Mouse (Mus musculus): ENCODE measurements at regions not wholly inside any gene's neighbourhood (a gene's known extent, or its start where the extent isn't known, plus 50 kb on each side); places are given as distances from the start of the nearest gene placed in this dataset.

- H3K36me3 ChIP-seq (replicated peaks in 1 of 2; ENCODE audit: control insufficient read depth in 1 of 2, insufficient read depth in 1 of 2, low read length in 1 of 2), result no peaks in the 10 kb centered on the region
- H3K9me3 ChIP-seq (replicated peaks; ENCODE audit: low read length), result no peaks in the 10 kb centered on the region
- H3K9ac ChIP-seq (ENCODE audit: insufficient read depth, low read depth), result no peak overlapping the region
- no peak overlapping the region for H3K4me3 ChIP-seq (replicated peaks in 1 of 3; ENCODE audit: low read depth in 2 of 3, low read length in 2 of 3, poor library complexity in 1 of 3)
- TF ChIP-seq JUND (conservative IDR thresholded peaks at IDR 0.05; ENCODE audit: low read depth, low read length), result no peak
- no peak for TF ChIP-seq USF2 (conservative IDR thresholded peaks at IDR 0.05; ENCODE audit: low read depth, low read length)
- TF ChIP-seq CTCF (conservative IDR thresholded peaks at IDR 0.05 in 1 of 2, IDR thresholded peaks at IDR 0.05 in 1 of 2; ENCODE audit: low read depth in 2 of 2, low read length in 2 of 2), result no peak
- TF ChIP-seq MYC (IDR thresholded peaks at IDR 0.05; ENCODE audit: low read depth, low read length), result no peak
- no peak for TF ChIP-seq UBTF (IDR thresholded peaks at IDR 0.05; ENCODE audit: low read depth, low read length)
- TF ChIP-seq MAX (IDR thresholded peaks at IDR 0.05; ENCODE audit: low read length), result no peak
- TF ChIP-seq JUN (IDR thresholded peaks at IDR 0.05; ENCODE audit: insufficient read depth, low read depth, low read length), result no peak
- no peak for TF ChIP-seq KAT2A (IDR thresholded peaks at IDR 0.05; ENCODE audit: insufficient replicate concordance, low read length)
- no peak for TF ChIP-seq ZC3H11A (IDR thresholded peaks at IDR 0.05; ENCODE audit: low read depth, low read length)
- TF ChIP-seq RAD21 (IDR thresholded peaks at IDR 0.05; ENCODE audit: low read depth, low read length), result no peak
- no peak for TF ChIP-seq MXI1 (IDR thresholded peaks at IDR 0.05; ENCODE audit: low read depth, low read length)
- TF ChIP-seq USF1 (IDR thresholded peaks at IDR 0.05; ENCODE audit: low read depth, low read length), result no peak
- TF ChIP-seq IRF4 (IDR thresholded peaks at IDR 0.05; ENCODE audit: low read depth, low read length), result no peak
- TF ChIP-seq SMC3 (IDR thresholded peaks at IDR 0.05; ENCODE audit: low read depth, low read length), result no peak
- TF ChIP-seq E2F4 (IDR thresholded peaks at IDR 0.05; ENCODE audit: insufficient replicate concordance, low read depth, low read length), result no peak
- TF ChIP-seq NELFE (IDR thresholded peaks at IDR 0.05; ENCODE audit: low read depth, low read length), result no peak
- TF ChIP-seq ELF1 (IDR thresholded peaks at IDR 0.05; ENCODE audit: low read depth, low read length), result no peak
- no peak for TF ChIP-seq SIN3A (IDR thresholded peaks at IDR 0.05; ENCODE audit: low read length)
- no peak for TF ChIP-seq ZKSCAN1 (IDR thresholded peaks at IDR 0.05; ENCODE audit: borderline replicate concordance, low read depth, low read length)
- TF ChIP-seq PAX5 (IDR thresholded peaks at IDR 0.05; ENCODE audit: low read length), result no peak
- no peak for DNase-seq (ENCODE audit: extremely low read depth)
- H3K4me2 ChIP-seq (ENCODE audit: insufficient read depth, low read depth, poor library complexity, severe bottlenecking), result no peak overlapping the region
- in situ Hi-C loops (cut with MboI; ENCODE audit: low pct_ligation_motif_present, low pct_unique_long_range_greater_than_20kb, low sequenced_read_pairs), result loop anchor here (10.0 to 25.0 kb wide), 2 partner anchors 184 to 487 kb away; no protein-coding TSS in a partner anchor
- H3K79me2 ChIP-seq (replicated peaks; ENCODE audit: control insufficient read depth, extremely low read depth, insufficient read depth, poor library complexity, severe bottlenecking), result no peaks in the 10 kb centered on the region
- H3K27ac ChIP-seq (ENCODE audit: insufficient read depth, low read depth), result no peak overlapping the region
- H3K27me3 ChIP-seq (replicated peaks), result peaks cover 6% of the 10 kb centered on the region
- peaks cover 2 to 19% of the 10 kb centered on the region in 2 experiments for H3K4me1 ChIP-seq (ENCODE audit: control insufficient read depth in 1 of 2, insufficient read depth in 2 of 2)
- dilution Hi-C loops (cut with MboI; ENCODE audit: extremely low pct_ligation_motif_present, extremely low pct_unique_long_range_greater_than_20kb, low sequenced_read_pairs), result no loop called here
Measured at GRCm38 (mm10) chr6:51171761-51172160, 260.7 kb upstream of the Nfe2l3 start.

DNA sequence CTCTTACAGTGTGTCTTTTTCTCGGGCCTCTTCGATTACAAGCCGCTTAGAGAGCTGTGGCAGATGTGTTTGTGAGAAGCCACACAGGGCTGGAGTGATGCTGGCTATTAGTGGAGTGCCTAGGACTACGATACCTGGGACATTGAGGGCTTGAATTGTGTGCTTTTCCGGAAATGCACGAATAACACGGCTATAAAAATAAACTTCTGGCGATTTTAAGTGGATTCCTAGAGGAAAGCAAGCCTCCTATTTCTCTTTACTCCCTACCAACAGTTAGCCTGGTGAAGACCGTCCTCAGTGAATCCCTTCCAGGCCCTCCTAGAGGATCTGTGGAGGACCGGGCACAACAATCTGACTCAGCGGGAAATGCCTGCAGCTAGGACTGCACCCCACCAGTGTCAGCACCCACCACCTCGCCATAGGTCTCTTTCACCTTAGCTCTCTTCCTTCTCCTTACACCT is 260.1 kb upstream of the Nfe2l3 start:
- Histone ChIP-seq H3K36me3 (replicated peaks in 1 of 2; ENCODE audit: control insufficient read depth in 1 of 2, insufficient read depth in 1 of 2, low read length in 1 of 2) (no peaks in the 10 kb centered on the region), H3K4me3 (replicated peaks in 1 of 3; ENCODE audit: low read depth in 2 of 3, low read length in 2 of 3, poor library complexity in 1 of 3) (no peak overlapping the region), H3K4me2 (ENCODE audit: insufficient read depth, low read depth, poor library complexity, severe bottlenecking) (peak overlapping the region; percentile 33; the same call in 1 of the 2 replicates), H3K27ac (ENCODE audit: insufficient read depth, low read depth) (no peak overlapping the region), H3K9ac (ENCODE audit: insufficient read depth, low read depth) (peak overlapping the region; percentile 30; the same call in 1 of the 2 replicates), H3K27me3 (replicated peaks) (peaks cover 10% of the 10 kb centered on the region), H3K4me1 (ENCODE audit: control insufficient read depth in 1 of 2, insufficient read depth in 2 of 2) (peaks cover 2 to 19% of the 10 kb centered on the region in 2 experiments), H3K9me3 (replicated peaks; ENCODE audit: low read length) (no peaks in the 10 kb centered on the region), H3K79me2 (replicated peaks; ENCODE audit: control insufficient read depth, extremely low read depth, insufficient read depth, poor library complexity, severe bottlenecking) (no peaks in the 10 kb centered on the region)
- dilution Hi-C loops (cut with MboI; ENCODE audit: extremely low pct_ligation_motif_present, extremely low pct_unique_long_range_greater_than_20kb, low sequenced_read_pairs), result no loop called here
- DNase-seq (ENCODE audit: extremely low read depth), result no peak
- no peak for TF ChIP-seq MEF2A (IDR thresholded peaks at IDR 0.05; ENCODE audit: borderline replicate concordance, low read depth, low read length)
- no peak for TF ChIP-seq POLR2AphosphoS2 (IDR thresholded peaks at IDR 0.05; ENCODE audit: low read depth, low read length)
- TF ChIP-seq JUND (conservative IDR thresholded peaks at IDR 0.05; ENCODE audit: low read depth, low read length), result no peak
- no peak for TF ChIP-seq SIN3A (IDR thresholded peaks at IDR 0.05; ENCODE audit: low read length)
- no peak for TF ChIP-seq MYC (IDR thresholded peaks at IDR 0.05; ENCODE audit: low read depth, low read length)
- no peak for TF ChIP-seq NRF1 (IDR thresholded peaks at IDR 0.05; ENCODE audit: low read depth, low read length)
- no peak for TF ChIP-seq SMC3 (IDR thresholded peaks at IDR 0.05; ENCODE audit: low read depth, low read length)
- no peak for TF ChIP-seq CHD1 (IDR thresholded peaks at IDR 0.05; ENCODE audit: low read depth, low read length)
- TF ChIP-seq RCOR1 (conservative IDR thresholded peaks at IDR 0.05; ENCODE audit: low read depth, low read length), result no peak
- no peak for TF ChIP-seq PAX5 (IDR thresholded peaks at IDR 0.05; ENCODE audit: low read length)
- in situ Hi-C loops (cut with MboI; ENCODE audit: low pct_ligation_motif_present, low pct_unique_long_range_greater_than_20kb, low sequenced_read_pairs), result loop anchor here (10.0 to 25.0 kb wide), 2 partner anchors 185 to 488 kb away; no protein-coding TSS in a partner anchor
